9 mouse cellular contexts compared by ENCODE assay signal in the genomic region with DNA sequence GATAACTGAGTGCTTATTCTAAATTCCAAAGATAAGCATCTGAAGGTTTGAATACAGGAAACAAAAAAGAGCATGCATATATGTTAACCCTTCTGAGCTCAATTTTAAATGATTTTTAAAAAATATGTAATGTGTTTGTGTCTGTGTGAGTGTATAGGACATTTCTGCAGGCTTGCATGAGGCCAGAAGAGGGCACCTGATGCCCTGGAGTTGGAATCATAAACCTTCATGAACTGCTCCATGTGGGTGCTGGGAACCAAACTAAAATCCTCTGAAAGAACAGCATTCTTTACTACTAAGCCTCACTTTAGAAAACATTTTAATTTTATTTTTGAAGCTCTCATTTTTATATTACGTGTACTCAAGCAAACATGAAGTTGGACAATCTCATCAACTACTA. TPM values are rescaled to one million over a fixed set of nuclear protein-coding genes. Genes with fewer than 3 reads are reported as not detected.
DNase-seq lines count a peak whose midpoint lies in the region; ATAC-seq lines count a peak whose summit lies in the region.
"Had no signal": no experiment of that assay in that cellular context is flagged by ENCODE, and none has a peak within 500 bp of the region (broad histone marks: within the 10 kb centered on the region; RNA-seq: fewer than 3 reads in every experiment).

No protein-coding gene starts in this region.

- no peak for ATAC-seq in heart, embryonic 13.5 days (ENCODE audit: extremely low read depth, insufficient number of reproducible peaks, low FRiP score, low TSS enrichment)
- ATAC-seq in forebrain, embryonic 11.5 days (replicated peaks; ENCODE audit: low FRiP score): no peak
- no peak for ATAC-seq in erythroid progenitor cell, adult 5-6 weeks (replicated peaks; ENCODE audit: low FRiP score, poor library complexity, severe bottlenecking)

- peak overlapping the region; percentile 97 for H3K4me3 ChIP-seq in heart, embryonic 13.5 days
- peak overlapping the region; percentile 17 for H3K4me3 ChIP-seq in forebrain, embryonic 11.5 days (ENCODE audit: low read depth, low read length)
- H3K4me3 ChIP-seq in midbrain, embryonic 10.5 days: peak overlapping the region; percentile 97

- H3K36me3 ChIP-seq in heart, embryonic 13.5 days: peaks cover 62% of the 10 kb centered on the region
- peaks cover 31% of the 10 kb centered on the region for H3K36me3 ChIP-seq in forebrain, embryonic 11.5 days (ENCODE audit: control insufficient read depth, insufficient read depth, low read length)
- H3K36me3 ChIP-seq in midbrain, embryonic 10.5 days: peaks cover 67% of the 10 kb centered on the region

- intact Hi-C loops in heart, postnatal 10 days (cut with DNase I): no loop called here

- H3K27ac ChIP-seq in heart, embryonic 13.5 days (replicated peaks): no peak overlapping the region
- no peak overlapping the region for H3K27ac ChIP-seq in forebrain, embryonic 11.5 days (ENCODE audit: low read depth, low read length)
- peak overlapping the region; percentile 97; the same call in 1 of the 2 replicates for H3K27ac ChIP-seq in midbrain, embryonic 10.5 days (replicated peaks)

- no peak for DNase-seq in heart, postnatal 10 days
- DNase-seq in 3T3-L1 (ENCODE audit: low read depth, low spot score): peak; percentile 63
- DNase-seq in forebrain, embryonic 11.5 days (ENCODE audit: low spot score): no peak
- DNase-seq in midbrain, embryonic 10.5 days (ENCODE audit: low spot score): no peak
- no peak for DNase-seq in urinary bladder, postnatal 36 days (ENCODE audit: low spot score in 2 of 2)
- DNase-seq in layer of hippocampus, postnatal 10 days (ENCODE audit: low spot score in 2 of 2): no peak
- DNase-seq: kidney, adult 18-20 months had no signal

- H3K9me3 ChIP-seq in heart, embryonic 13.5 days: no peaks in the 10 kb centered on the region
- no peaks in the 10 kb centered on the region for H3K9me3 ChIP-seq in forebrain, embryonic 11.5 days (ENCODE audit: control insufficient read depth, low read length)
- H3K9me3 ChIP-seq in midbrain, embryonic 10.5 days (replicated peaks): no peaks in the 10 kb centered on the region

- peak overlapping the region; percentile 63 for H3K4me2 ChIP-seq in heart, embryonic 13.5 days
- peak overlapping the region; percentile 47 for H3K4me2 ChIP-seq in forebrain, embryonic 11.5 days (ENCODE audit: low read depth, low read length, severe bottlenecking)

- H3K9ac ChIP-seq in heart, embryonic 13.5 days: no peak overlapping the region
- H3K9ac ChIP-seq in forebrain, embryonic 11.5 days (ENCODE audit: low read length): no peak overlapping the region

- 77% methylated on average over 1 of the region's 1 CpGs for WGBS in heart, embryonic 13.5 days
- 90% methylated on average over 1 of the region's 1 CpGs for WGBS in forebrain, embryonic 11.5 days
- 93% methylated on average over 1 of the region's 1 CpGs for whole genome bisulfite sequencing in midbrain, embryonic 10.5 days

- no peaks in the 10 kb centered on the region for H3K27me3 ChIP-seq in heart, embryonic 13.5 days (replicated peaks)
- H3K27me3 ChIP-seq in forebrain, embryonic 11.5 days (ENCODE audit: control insufficient read depth, insufficient read depth, low read length): no peaks in the 10 kb centered on the region
- H3K27me3 ChIP-seq in midbrain, embryonic 10.5 days (ENCODE audit: low read depth, poor library complexity, severe bottlenecking): no peaks in the 10 kb centered on the region

- peaks cover 28% of the 10 kb centered on the region for H3K4me1 ChIP-seq in heart, embryonic 13.5 days
- H3K4me1 ChIP-seq in forebrain, embryonic 11.5 days (replicated peaks; ENCODE audit: control insufficient read depth, insufficient read depth, low read length): peaks cover 11% of the 10 kb centered on the region; the same call in 1 of the 2 replicates
- peaks cover 48% of the 10 kb centered on the region for H3K4me1 ChIP-seq in midbrain, embryonic 10.5 days

RNA-seq across cellular contexts. Expression of gene Vim, which starts 3.7 kb away (rescaled TPM):
- polyA plus RNA-seq in heart, embryonic 13.5 days (2015; fragmentation: Nextera tagmentation; extraction: Ambion mirVana): 968 and 987 TPM in 2 replicates
- 100 to 1,000 TPM; 921 to 996 TPM for total RNA-seq in heart, postnatal 10 days (2021)
- polyA plus RNA-seq in forebrain, embryonic 11.5 days (2014; fragmentation: Nextera tagmentation; extraction: Ambion mirVana): 1,259 and 1,264 TPM in 2 replicates
- 1,116 and 1,227 TPM in 2 replicates for polyA plus RNA-seq in midbrain, embryonic 10.5 days (2016; fragmentation: Nextera tagmentation; extraction: Ambion mirVana)
- 175 and 244 TPM in 2 replicates for total RNA-seq in erythroid progenitor cell, adult 5-6 weeks (2015; ENCODE audit: low replicate concordance)
- 125 and 130 TPM in 2 replicates for total RNA-seq in erythroid progenitor cell, adult 5-6 weeks (2017; ENCODE audit: low replicate concordance)
- total RNA-seq in layer of hippocampus, postnatal 10 days (2021): 100 to 1,000 TPM; 132 to 142 TPM

RNA-seq across cellular contexts. Expression of gene Trdmt1, which starts 32.9 kb away (rescaled TPM):
- 9.3 and 9.4 TPM in 2 replicates for polyA plus RNA-seq in heart, embryonic 13.5 days (2015; fragmentation: Nextera tagmentation; extraction: Ambion mirVana)
- total RNA-seq in heart, postnatal 10 days (2021): 10 to 100 TPM in 1 of 2 experiments, 1 to 10 TPM in 1; 9.4 to 11.1 TPM
- 9.4 and 9.5 TPM in 2 replicates for polyA plus RNA-seq in forebrain, embryonic 11.5 days (2014; fragmentation: Nextera tagmentation; extraction: Ambion mirVana)
- polyA plus RNA-seq in midbrain, embryonic 10.5 days (2016; fragmentation: Nextera tagmentation; extraction: Ambion mirVana): 9.3 and 9.5 TPM in 2 replicates
- 4.6 and 9.7 TPM in 2 replicates for total RNA-seq in erythroid progenitor cell, adult 5-6 weeks (2015; ENCODE audit: low replicate concordance)
- 1.7 and 5.8 TPM in 2 replicates for total RNA-seq in erythroid progenitor cell, adult 5-6 weeks (2017; ENCODE audit: low replicate concordance)
- 1 to 10 TPM; 6.9 to 7.2 TPM for total RNA-seq in layer of hippocampus, postnatal 10 days (2021)

Comparison
In these comparisons a context has a peak if more than half of its experiments do, and no peak if none do; other contexts are left out.
1. H3K4me3 ChIP-seq: peak in every context shown above with its lines; median percentile 97 in heart, embryonic 13.5 days; 97 in midbrain, embryonic 10.5 days; 17 in forebrain, embryonic 11.5 days.